In genomic region chr5:67032601-67033000, GRCm38 (mm10) we compare ENCODE assay signal across 17 mouse cellular contexts.
"Had no signal": no experiment of that assay in that cellular context is flagged by ENCODE, and none has a peak within 500 bp of the region (broad histone marks: within the 10 kb centered on the region; RNA-seq: fewer than 3 reads in every experiment).

No protein-coding gene starts in this region.

- H3K4me2 ChIP-seq: lung, embryonic 14.5 days; midbrain, embryonic 12.5 days; midbrain, embryonic 15.5 days; neural tube, embryonic 13.5 days; neural tube, embryonic 15.5 days had no signal

- H3K4me1 ChIP-seq: midbrain, embryonic 15.5 days had no signal

- H3K9ac ChIP-seq: lung, embryonic 14.5 days; midbrain, embryonic 12.5 days; midbrain, embryonic 15.5 days; neural tube, embryonic 13.5 days; neural tube, embryonic 15.5 days had no signal

- ATAC-seq: midbrain, embryonic 15.5 days had no signal

- DNase-seq: lung, adult 18-20 months; lung, embryonic 14.5 days; lung, postnatal 10 days; lung, postnatal 4 days; retina, postnatal 1 day; right cerebral cortex, adult 18-20 months; right cerebral cortex, postnatal 25 days; right cerebral cortex, postnatal 4 days; spleen, adult 18-20 months; thymus, adult 18-20 months; thymus, postnatal 14 days; thymus, postnatal 36 days had no signal

- H3K4me3 ChIP-seq: midbrain, embryonic 12.5 days; midbrain, embryonic 15.5 days; myocyte; neural tube, embryonic 13.5 days; neural tube, embryonic 15.5 days had no signal

- H3K9me3 ChIP-seq: midbrain, embryonic 12.5 days; midbrain, embryonic 15.5 days; neural tube, embryonic 13.5 days; neural tube, embryonic 15.5 days had no signal

- H3K27me3 ChIP-seq: midbrain, embryonic 12.5 days; midbrain, embryonic 15.5 days; neural tube, embryonic 13.5 days; neural tube, embryonic 15.5 days had no signal

- H3K27ac ChIP-seq: midbrain, embryonic 12.5 days; midbrain, embryonic 15.5 days; neural tube, embryonic 13.5 days; neural tube, embryonic 15.5 days had no signal
